Mouse (Mus musculus) heart, embryonic 11.5 days (tissue): ENCODE measurements at regions not wholly inside any gene's neighbourhood (a gene's known extent, or its start where the extent isn't known, plus 50 kb on each side); places are given as distances from the start of the nearest gene placed in this dataset.
"Not testable (repeated sequence)": the region's sequence is repeated elsewhere in the genome, so short reads cannot be mapped to it uniquely, and the experiment has no call there.

Source experiments
- ATAC-seq: fragments of 200-750 bp; cut with Nextera tagmentation; replicated peaks from 2 replicates; pipeline ENCODE4 v1.8.0; 2017; ENCODE audit warnings: moderate library complexity; ENCODE audit not compliant: insufficient number of reproducible peaks, low FRiP score, low TSS enrichment
- H3K27ac ChIP-seq: fragments of 300-500 bp; sonication (generic); 2 replicates; pipeline ENCODE4 v1.5.1; 2014; ENCODE audit warnings: mild to moderate bottlenecking, low read depth, low read length
- H3K27me3 ChIP-seq: fragments of 300-500 bp; sonication (generic); 2 replicates; pipeline ENCODE4 v1.6.1; 2014; ENCODE audit warnings: mild to moderate bottlenecking, low read length, mixed read lengths; ENCODE audit not compliant: control insufficient read depth, insufficient read depth
- H3K36me3 ChIP-seq: fragments of 300-500 bp; sonication (generic); 2 replicates; pipeline ENCODE4 v1.6.1; 2014; ENCODE audit warnings: mild to moderate bottlenecking, low read length, moderate library complexity, mixed read lengths; ENCODE audit not compliant: control insufficient read depth, insufficient read depth
- H3K4me1 ChIP-seq: fragments of 300-500 bp; sonication (generic); 2 replicates; pipeline ENCODE4 v1.6.1; 2014; ENCODE audit warnings: low read length; ENCODE audit not compliant: control insufficient read depth, insufficient read depth
- H3K4me2 ChIP-seq: fragments of 300-500 bp; sonication (generic); 2 replicates; pipeline ENCODE4 v1.6.1; 2014; ENCODE audit warnings: mild to moderate bottlenecking, moderate library complexity
- H3K4me3 ChIP-seq: fragments of 300-500 bp; sonication (generic); 2 replicates; pipeline ENCODE4 v1.5.1; 2014; ENCODE audit warnings: low read depth, low read length
- H3K9ac ChIP-seq: fragments of 300-500 bp; sonication (generic); 2 replicates; pipeline ENCODE4 v1.6.1; 2014; ENCODE audit warnings: mild to moderate bottlenecking, low read depth, low read length, moderate library complexity
- H3K9me3 ChIP-seq: fragments of 300-500 bp; sonication (generic); replicated peaks from 2 replicates; pipeline ENCODE4 v1.6.1; 2016; ENCODE audit warnings: low read length; ENCODE audit not compliant: control insufficient read depth
- WGBS: fragments of 180-500 bp; shearing (Covaris S2); extraction: QIAGEN DNeasy Blood & Tissue Kit; methylation state at CpG from one replicate; pipeline ENCODE4 v1.1.7; 2014; ENCODE audit not compliant: insufficient replicate concordance; 5-methylcytosine and 5-hydroxymethylcytosine counted together

DNA sequence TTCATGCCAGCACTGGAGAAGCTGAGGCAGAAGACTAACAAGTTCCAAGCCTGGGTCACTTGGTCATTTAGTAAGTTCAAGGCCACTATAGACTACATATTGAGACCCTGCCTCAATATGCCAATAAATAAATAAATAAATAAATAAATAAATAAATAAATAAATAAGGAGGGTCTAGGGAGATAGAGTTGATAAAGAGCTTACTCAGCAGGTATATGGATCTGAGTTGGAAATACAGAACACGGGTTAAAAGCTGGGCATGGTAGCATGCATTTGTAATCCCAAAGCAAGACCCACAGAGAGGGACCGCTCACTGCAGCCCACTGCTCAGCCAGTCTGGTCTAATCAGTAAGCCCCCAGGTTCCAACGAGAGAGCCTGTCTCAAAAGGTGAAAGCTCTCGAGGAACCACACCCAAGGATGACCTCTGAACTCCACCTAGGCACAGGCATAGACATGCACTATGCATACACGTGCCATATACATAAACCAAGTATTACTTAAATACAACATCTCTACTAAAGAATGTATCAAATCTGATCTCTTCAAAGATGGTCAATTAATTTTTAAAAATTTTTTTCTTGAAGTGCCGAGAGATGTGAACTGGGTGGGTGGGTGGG, 115.4 kb downstream of the Ero1lb start:
- H3K4me2 ChIP-seq, H3K9ac ChIP-seq, H3K9me3 ChIP-seq, ATAC-seq, H3K4me1 ChIP-seq, H3K4me3 ChIP-seq, H3K27ac ChIP-seq, H3K27me3 ChIP-seq, H3K36me3 ChIP-seq: not testable (repeated sequence)
- 81% methylated on average over 3 of the region's 6 CpGs for WGBS

DNA sequence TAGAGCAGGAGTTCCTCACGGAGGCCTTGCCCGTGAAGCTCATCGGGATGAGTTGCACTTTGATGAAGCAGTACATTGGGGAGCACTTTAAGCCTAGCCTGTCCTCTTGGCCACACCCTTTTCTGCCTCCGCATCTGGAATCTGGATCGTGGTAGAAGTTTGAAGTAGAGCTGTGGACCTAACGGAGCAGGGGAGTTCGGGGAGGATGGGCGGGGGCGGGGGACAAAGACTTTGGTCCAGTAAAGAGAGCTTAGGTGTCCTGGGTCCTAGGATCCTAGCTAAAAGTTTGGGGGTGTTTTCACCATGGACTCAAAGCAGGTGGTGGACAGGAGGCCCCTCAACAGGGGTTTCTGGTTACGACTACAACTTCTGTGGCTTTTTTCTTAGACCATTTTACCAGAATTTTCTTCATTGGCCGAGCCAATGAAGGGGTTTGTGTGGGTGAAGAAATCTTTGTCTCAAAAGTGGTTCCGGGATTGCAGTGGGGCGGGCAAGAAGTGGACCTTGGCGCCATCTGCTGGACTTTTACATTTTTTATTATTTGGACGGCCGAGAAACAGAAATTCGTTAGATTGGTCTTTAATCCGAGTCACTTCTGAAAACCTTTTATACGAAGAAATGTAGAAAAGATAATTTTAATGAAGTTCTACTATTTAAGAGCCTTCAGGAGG, 114.7 kb downstream of the Ero1lb start:
- peak overlapping the region; percentile 58 for H3K4me2 ChIP-seq
- not testable (repeated sequence) for H3K9ac ChIP-seq, H3K36me3 ChIP-seq, H3K27ac ChIP-seq, H3K4me1 ChIP-seq, H3K9me3 ChIP-seq, H3K27me3 ChIP-seq
- peak overlapping the region; percentile 30 for H3K4me3 ChIP-seq
- 11% methylated on average over 19 of the region's 19 CpGs for WGBS
- ATAC-seq: 0 out of 2 replicates have a peak, but pooled peaks have one; percentile 22

DNA sequence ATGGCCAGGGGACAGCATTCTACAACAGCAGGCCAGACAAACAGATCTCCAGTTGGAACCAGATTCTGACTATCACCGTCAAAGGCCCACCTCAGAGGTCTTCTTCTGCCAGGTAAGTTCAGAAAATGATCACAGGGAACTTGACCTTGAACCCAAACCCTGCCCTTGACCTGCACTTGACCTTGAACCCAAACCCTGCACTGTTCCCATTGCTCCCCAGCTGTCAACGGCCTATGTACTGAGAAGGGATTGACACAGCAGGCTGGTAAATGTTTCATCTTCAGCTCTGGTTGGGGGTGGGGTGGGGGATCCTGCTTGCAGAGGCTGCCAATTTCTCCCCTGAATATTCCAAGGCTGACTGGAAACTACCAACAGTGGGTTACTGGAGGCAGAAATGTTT, 111.7 kb downstream of the Ero1lb start:
- no peak overlapping the region for H3K4me2 ChIP-seq
- no peaks in the 10 kb centered on the region for H3K36me3 ChIP-seq
- ATAC-seq: no peak
- no peaks in the 10 kb centered on the region for H3K27me3 ChIP-seq
- H3K4me1 ChIP-seq: no peaks in the 10 kb centered on the region
- H3K4me3 ChIP-seq: no peak overlapping the region
- no peak overlapping the region for H3K27ac ChIP-seq
- no peaks in the 10 kb centered on the region for H3K9me3 ChIP-seq
- H3K9ac ChIP-seq: no peak overlapping the region
- WGBS: 70% methylated on average over 2 of the region's 2 CpGs

DNA sequence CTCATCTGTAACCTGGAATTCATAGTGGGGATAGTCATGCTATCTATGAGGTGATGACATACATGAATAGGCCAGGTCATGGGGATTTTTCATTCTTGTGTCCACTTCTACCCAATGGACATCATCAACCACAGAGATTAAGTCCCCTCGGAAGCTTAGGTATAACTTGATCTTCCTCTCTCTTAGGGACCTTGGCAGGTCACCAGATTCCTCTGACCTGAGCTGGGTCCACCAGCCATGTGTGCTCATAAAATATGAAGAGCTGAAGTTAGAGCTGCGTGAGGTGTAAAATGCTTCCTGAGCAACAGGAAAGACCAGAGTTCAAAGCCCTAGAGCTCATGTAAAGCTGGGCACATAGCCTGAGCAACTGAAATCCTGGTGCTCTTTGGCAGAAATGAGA, 105.3 kb downstream of the Ero1lb start:
- 85% methylated on average over 2 of the region's 2 CpGs for WGBS
- ATAC-seq, H3K27ac ChIP-seq: not testable (repeated sequence)

DNA sequence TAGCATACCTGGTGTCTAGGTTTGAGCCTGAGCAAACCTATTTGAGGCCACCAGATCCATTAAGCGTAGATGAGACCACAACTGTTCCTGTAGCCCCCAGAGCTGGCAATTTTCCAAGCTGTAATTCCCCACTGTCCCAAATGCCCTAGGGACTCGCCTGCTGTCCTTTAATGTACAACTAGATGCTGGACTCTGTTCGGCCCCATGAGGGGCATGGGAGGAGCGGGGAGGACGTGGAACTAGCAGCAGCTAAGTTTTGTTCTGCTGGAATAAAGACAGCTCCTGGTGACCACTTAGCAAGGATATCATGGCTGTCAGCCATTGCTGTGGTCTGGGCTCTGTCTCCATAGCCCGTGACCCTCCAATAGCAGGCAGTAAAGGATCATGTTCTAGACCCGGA, 103.1 kb downstream of the Ero1lb start:
- H3K27ac ChIP-seq, H3K27me3 ChIP-seq, H3K36me3 ChIP-seq, ATAC-seq, H3K4me3 ChIP-seq, H3K4me1 ChIP-seq, H3K9ac ChIP-seq, H3K9me3 ChIP-seq, H3K4me2 ChIP-seq: not testable (repeated sequence)
- no CpG with 5 or more reads among the region's 7 CpGs for WGBS

More for the DNA sequence above, 105.3 kb downstream of the Ero1lb start:
- not testable (repeated sequence) for H3K9ac ChIP-seq, H3K27me3 ChIP-seq, H3K9me3 ChIP-seq, H3K4me3 ChIP-seq, H3K4me2 ChIP-seq, H3K36me3 ChIP-seq, H3K4me1 ChIP-seq

DNA sequence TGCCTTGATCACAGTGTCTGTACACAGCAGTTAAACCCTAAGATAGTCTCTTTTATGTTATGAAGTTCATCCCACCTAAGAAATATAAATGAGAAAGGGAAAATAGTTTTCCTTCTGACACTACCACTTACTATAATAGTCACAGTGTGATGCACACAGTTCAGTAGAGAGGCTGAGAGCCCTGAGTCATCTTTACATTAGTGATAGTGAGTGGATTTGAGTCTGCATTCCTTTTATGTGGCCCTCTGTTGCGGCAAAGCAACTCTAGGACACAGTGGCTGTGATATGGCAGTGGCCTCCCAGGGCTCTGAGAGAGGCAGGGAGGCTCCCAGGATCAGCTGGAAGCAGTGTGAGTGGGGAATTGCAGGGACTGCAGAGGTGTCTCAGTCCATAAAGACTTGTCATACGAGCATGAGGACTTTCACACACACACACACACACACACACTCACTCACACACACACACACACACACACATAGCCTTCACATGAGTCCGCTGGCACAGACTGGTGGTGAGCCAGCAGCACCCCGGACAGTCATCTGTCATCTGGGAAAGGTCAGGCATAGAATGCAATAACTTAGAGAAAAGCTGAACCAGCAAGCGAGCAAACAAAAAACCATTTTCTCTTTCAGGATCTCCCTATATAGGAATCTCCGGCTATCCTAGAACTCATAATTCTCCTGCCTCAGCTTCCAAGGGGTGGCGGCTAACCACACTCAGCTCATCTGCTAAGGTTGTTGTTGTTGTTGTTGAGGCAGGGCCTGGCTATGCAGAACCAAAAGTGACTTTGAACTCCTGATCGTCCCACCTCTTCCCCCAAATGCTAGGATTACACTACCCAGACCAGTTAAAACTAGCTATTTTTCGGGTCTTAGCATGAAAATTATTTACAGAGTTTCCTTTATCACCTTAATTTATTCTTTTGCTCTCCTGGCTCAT, 102.3 kb downstream of the Ero1lb start:
- not testable (repeated sequence) for H3K4me3 ChIP-seq, H3K9me3 ChIP-seq, H3K27ac ChIP-seq, H3K4me2 ChIP-seq, H3K36me3 ChIP-seq, H3K9ac ChIP-seq, H3K27me3 ChIP-seq, ATAC-seq, H3K4me1 ChIP-seq
- 72% methylated on average over 9 of the region's 9 CpGs for WGBS

DNA sequence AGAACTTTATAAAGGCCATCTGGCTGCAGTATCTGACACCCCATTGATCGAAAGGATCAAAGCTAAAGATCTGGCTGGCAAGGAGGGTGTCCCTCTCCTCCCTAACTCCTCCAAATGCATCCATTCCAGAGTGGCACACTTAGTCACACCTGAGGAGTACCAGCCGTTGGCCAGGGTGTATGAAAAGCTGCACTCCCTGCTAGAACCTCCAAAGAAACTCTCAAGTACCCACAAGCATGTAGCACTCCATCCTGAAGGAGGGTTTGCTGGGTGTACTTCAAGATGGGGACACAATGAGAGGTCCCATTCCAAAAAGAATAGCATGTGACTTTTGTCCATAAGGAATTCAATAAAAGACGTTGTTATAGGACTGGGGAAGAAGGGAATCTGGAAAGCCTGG, 100.4 kb downstream of the Ero1lb start:
- H3K27me3 ChIP-seq, H3K9ac ChIP-seq, H3K27ac ChIP-seq, H3K4me3 ChIP-seq, H3K9me3 ChIP-seq, H3K36me3 ChIP-seq, H3K4me2 ChIP-seq, ATAC-seq, H3K4me1 ChIP-seq: not testable (repeated sequence)
- WGBS: 66% methylated on average over 3 of the region's 3 CpGs
